Mouse (Mus musculus) megakaryocyte progenitor cell, adult 5-6 weeks (primary cell): ENCODE measurements at regions not wholly inside any gene's neighbourhood (a gene's known extent, or its start where the extent isn't known, plus 50 kb on each side); places are given as distances from the start of the nearest gene placed in this dataset.

Experiments
- ATAC-seq: replicated peaks from 2 replicates; pipeline ENCODE4 v1.8.0; 2016; ENCODE audit warnings: mild to moderate bottlenecking, moderate TSS enrichment, inconsistent platforms; ENCODE audit not compliant: poor library complexity

DNA sequence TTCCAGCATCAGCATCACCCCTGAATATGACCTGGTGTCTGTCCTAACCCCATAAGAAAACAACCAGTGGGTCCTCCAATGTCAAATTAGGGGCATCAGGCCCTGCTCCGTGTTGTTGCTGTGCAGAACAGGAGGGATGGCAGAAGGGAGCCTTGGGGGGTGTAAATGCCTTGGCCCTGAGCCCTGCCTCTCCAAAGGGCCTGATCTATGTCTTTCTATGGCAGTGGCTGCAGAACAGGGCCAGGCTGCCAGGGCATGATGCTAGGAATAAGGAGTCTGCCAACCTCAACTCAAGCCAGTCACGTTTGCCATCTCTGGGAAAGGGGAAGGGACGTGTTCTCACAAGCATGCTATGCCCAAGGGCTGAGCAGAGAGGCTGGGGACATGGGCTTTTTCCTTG is 172.9 kb downstream of the Kcna5 start:
- no peak for ATAC-seq

GRCm38 (mm10) chr6:126353346-126353745 is 181.9 kb downstream of the Kcna5 start:
- ATAC-seq, result no peak

DNA sequence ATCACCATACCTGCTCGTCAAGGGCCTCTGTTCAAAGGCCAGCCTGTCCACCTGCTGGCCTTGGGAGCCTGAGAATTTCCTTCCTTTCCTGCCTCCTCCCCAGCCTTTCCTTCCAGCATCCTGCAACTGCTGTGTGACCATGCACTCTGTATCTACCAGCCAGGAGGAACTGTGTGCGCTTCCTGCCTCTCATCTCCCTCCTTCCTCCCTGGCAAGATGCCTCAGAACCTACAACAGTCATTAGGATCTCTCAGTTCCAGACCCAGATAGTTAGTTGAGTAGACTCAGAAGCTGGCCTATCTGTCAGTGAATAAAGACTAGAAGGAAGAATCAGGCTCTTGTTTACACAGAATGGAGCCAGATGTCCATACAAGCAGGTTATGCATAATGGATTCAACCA is 183.8 kb upstream of the Ntf3 start:
- ATAC-seq, result no peak

DNA sequence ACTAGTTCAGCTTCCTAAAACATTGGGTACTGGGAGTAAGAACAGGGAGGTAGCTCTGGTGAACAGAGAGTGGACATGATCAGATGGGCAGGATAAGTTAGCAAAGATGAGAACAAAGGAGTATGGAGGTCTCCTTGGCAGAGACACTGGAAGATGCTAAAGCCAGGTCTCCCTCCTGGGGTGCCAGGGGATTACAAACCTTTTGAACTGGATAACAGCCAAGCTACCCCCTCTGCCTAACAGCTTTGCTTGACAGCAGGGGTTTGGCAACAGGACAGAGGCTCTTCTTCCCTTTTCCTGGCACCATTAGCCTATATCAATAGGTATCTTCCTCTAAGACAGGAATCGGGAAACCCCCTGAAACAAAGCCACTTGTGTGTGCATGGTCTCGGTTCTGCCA is 183.2 kb upstream of the Ntf3 start:
- ATAC-seq, result no peak

- no peak for ATAC-seq
Measured at GRCm38 (mm10) chr6:126345221-126345620, 178.5 kb upstream of the Ntf3 start.

DNA sequence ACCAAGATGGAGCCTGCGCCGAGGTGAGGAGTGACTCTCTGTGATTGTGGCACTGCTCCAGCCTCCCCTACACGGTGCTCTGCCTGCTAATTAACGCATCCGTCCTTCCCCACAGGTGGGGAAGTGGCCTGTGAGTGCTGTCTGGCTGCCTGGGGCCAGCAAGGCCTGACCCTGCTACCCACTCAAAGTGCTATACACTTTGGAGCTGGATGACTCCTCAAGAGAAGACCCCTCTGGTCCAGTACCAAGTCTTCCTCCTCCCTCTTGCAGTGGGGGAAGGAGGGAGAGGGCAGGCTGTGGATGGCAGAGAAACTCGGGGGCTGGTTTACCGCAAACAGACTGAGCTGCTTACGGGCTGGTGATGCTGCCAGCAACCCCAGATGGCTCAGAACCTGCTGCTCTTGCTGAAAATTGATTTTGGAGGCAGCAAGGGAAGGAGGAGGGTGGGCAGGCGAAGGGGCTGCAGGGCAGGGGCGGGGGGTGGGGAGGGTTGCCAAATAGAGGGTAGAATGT is 173.4 kb upstream of the Ntf3 start:
- ATAC-seq, result no peak

DNA sequence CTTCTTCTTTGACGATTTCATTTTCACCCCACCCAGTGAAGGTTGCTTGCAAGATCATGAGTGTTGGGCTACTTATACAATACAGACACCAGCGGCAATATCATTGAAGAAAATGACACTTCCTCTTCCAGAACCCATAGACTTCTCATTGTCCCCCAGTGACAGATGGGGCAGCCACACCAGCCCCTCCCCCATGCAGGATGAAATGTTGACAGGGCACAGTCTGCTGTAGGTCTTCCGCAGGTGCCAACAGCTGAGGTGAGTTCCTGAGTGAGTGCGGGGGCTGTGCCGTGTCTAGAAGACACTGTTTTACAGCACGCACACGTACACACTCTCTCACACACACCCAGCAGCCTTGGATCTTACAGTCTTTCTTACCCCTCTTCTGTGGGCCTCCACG is 171.0 kb upstream of the Ntf3 start:
- ATAC-seq, result no peak

DNA sequence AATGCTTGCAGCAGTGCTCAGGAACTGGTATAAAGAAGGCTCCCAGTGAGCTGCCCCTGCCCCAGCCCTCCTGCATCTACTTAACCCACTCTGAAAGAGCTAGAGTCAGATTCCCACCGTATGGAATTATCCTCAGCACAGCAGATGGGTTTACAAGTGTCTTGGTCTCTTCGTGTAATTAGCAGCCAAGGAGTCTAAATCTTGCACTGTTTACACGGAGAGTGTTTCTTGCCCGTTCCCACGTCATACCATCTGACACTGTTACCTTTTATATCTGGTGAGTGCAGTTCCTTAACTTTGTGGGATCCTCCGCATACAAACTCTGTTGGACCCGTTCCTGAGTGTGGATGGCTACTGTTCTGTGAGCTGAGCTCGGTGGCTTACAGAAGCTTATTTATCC is 167.5 kb upstream of the Ntf3 start:
- no peak for ATAC-seq

DNA sequence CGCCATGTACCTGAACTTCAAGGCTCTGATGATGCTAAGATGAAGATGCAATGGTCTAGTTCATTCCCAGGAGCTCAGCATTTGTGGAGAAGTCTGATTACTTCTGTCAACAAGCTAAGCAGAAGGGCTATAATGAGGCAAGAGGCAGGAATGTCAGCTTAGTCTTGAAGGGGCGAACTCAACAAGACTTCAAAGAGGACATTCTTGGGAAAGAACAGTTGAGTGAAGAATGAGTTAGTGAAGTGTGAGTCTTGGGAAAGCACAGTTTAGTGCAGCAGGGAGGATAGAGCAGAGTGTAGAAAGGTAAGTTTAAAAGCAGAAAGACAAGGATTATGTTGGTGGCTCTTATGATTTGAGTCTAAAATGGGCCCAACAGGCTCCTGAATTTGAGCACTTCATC is 160.5 kb upstream of the Ntf3 start:
- no peak for ATAC-seq

DNA sequence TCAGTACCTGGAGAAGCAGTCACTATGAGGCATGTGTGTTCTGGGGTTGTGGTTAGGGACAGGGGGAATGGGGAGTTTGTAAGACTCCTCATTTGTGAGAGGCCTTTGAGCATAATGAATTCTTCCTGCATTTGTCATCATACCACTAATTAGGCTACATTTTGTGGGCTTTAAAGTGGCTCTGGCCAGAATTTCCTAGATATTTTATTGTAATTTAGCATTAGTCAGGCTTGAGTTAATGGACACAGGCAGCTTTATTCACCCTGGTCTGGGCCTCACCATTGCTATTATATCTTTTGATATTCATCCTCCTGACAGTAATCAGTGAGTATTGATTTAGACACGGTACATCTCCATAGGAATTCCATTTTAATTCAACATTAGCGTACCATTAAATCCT is 151.8 kb upstream of the Ntf3 start:
- no peak for ATAC-seq

DNA sequence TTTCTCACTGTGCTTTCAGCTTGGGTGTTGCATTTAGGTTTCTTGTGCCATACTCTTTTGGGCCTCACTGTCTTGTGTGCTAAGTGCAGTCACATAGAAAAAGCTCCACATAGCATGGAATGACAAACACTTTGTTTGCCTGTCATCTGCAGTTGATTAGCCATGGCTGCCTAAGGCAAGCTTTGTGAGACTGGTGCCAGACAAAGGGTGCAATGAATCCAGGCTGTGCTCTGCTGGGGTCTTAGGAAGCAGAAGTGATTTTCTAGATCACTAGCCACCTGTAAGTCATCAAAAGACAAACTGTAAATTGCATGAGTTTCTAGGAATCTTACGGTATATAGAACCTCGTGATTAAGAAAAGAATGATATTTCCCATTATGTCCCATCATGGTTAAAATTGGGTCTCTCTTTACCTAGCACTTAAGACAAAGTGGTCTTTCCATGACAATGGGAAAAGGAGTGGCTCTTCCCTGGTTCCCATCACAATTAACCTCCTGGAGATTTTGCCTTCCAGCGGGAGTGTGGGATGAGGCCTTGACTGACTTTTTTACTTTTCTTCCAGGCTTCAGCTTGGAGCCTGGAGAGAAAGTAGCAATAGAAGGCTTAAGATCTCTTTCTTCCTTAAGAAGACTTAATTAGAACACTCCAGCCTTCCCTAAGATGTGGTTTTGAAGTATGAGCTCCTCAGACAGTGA is 144.2 kb upstream of the Ntf3 start:
- ATAC-seq, result no peak

DNA sequence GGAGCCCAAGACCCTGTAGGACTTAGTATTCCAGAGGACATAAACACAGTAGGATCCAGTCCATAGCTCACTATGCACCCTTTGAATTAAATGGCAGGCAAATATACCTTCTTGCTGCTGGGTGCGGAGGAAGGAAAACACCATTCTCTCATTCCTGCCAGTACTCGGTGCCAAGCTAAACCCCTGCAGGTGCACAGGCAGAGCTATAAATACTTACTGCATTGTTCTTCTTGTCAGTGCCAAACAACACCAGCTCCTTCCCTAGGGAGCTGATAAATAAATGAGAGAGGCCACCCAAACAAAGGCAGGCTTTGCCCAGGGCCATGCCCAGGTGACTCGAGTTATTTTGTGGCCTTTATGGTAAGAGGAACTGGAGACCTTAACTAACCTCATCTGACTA is 136.4 kb upstream of the Ntf3 start:
- no peak for ATAC-seq

- ATAC-seq, result no peak
Measured at GRCm38 (mm10) chr6:126291581-126291980, 124.9 kb upstream of the Ntf3 start.

GRCm38 (mm10) chr6:126287166-126287565 is 120.5 kb upstream of the Ntf3 start:
- no peak for ATAC-seq

DNA sequence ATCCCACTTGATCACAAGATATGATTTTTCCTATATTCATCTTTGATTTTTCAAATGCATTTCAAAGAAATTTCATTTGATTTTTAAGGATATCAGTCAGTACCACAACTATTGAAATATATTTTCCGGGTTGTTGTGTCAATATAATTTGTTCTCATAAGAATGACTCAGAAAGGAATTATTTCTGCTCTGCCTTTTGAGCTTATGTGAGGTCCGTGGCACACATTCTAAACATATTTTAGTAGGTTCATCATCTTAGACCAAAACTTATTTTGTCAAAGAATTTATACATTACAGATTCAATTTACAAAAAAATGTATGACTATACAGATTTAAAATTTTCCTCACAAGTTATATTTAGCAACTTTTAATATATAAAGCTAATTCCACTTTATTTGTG is 119.5 kb upstream of the Ntf3 start:
- ATAC-seq, result no peak

DNA sequence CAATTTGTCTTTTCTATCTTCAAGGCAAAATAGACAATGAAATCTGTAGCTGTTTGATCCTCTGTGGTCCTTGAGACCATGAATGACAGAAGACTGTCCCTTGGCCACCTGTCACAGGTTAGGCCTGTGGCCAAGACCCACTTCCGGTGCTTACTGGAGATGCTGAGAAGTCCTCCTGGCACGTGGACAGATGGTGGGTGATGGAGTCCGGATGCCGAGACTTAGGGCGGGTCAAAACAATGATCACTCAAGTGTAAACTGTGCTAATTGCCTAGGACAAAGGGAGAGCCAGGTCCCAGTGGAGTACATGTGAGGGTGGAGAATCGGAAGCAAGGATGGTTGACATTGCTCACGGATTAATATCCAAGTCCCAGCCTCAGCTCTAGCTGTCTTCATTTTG is 117.7 kb upstream of the Ntf3 start:
- no peak for ATAC-seq

GRCm38 (mm10) chr6:126280352-126280751 is 113.6 kb upstream of the Ntf3 start:
- ATAC-seq, result no peak

DNA sequence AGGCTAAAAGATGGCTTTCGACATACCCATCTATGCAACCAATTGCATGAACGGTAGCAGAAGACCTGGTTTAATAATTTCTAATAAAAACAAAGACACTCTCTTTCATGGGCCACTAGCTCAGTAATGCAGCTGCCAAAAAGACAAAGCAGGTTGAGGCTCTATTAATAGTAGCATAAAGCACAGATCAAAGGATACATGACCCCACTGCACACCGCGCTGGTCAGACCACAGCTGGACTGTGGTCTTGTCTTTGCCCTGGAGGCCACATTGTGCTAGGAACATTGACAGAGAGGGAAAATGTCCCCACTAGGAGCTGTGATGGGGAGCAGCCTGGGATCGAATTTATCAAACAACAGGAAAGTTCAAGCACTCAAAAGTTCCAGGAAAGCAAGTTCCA is 79.3 kb upstream of the Ntf3 start:
- no peak for ATAC-seq

- ATAC-seq, result no peak
Measured at GRCm38 (mm10) chr6:126245431-126245830, 78.7 kb upstream of the Ntf3 start.

GRCm38 (mm10) chr6:126242299-126242698 is 75.6 kb upstream of the Ntf3 start:
- no peak for ATAC-seq

- no peak for ATAC-seq
Measured at GRCm38 (mm10) chr6:126240256-126240655, 73.5 kb upstream of the Ntf3 start.
